Mouse (Mus musculus) liver, embryonic 14.5 days (tissue): ENCODE measurements around the gene Rictor.

ENCODE experiments used
- CTCF ChIP-seq: IDR thresholded peaks from 2 replicates; pipeline ENCODE4 v1.5.1; 2016; ENCODE audit warnings: antibody characterized with exemption, low read depth, control low read depth
- EP300 ChIP-seq: IDR thresholded peaks from 2 replicates; pipeline ENCODE4 v1.6.1; 2016; ENCODE audit warnings: antibody characterized with exemption, low read depth

DNA sequence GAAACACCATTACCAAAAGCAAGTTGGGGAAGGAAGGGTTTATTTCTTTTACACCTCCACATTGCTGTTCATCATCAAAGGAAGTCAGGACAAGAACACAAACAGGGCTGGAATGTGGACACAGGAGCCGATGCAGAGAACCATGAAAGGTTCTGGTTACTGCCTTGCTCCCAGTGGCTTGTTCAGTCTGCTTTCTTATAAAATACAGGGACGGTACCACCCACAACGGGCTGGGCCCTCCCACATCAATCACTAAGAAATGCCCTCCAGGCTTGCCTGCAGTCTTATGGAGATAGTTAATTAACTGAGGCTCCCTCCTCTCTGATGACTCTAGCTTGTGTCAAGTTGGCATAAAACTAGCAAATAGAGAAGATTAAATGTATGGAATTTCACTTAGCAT is 46.2 kb upstream of the Rictor start:
- TF ChIP-seq CTCF (no peak), EP300 (no peak)
